Mouse (Mus musculus): ENCODE measurements around the gene Cenps.
"Not testable (repeated sequence)": the region's sequence is repeated elsewhere in the genome, so short reads cannot be mapped to it uniquely, and the experiment has no call there.

Cenps gene

GRCm38 (mm10) chr4:149119978-149120562, 17.4 kb downstream of the Cenps start:
- not testable (repeated sequence) for DNase-seq (ENCODE audit: low spot score)

GRCm38 (mm10) chr4:149103875-149104561, 33.4 kb downstream of the Cenps start, which contains the start of gene Dffa:
Gene Dffa, plus strand, starts transcription at chr4:149104146.
- peak; percentile 85 for DNase-seq (ENCODE audit: low spot score)

GRCm38 (mm10) chr4:149101456-149101855, 36.0 kb downstream of the Cenps start:
- DNase-seq (ENCODE audit: low spot score) = no peak

GRCm38 (mm10) chr4:149100449-149100848, 37.0 kb downstream of the Cenps start:
- not testable (repeated sequence) for DNase-seq (ENCODE audit: low spot score)

GRCm38 (mm10) chr4:149099369-149100017, 37.9 kb downstream of the Cenps start, which contains the start of gene Pex14:
Gene Pex14, minus strand, starts transcription at chr4:149099876.
- DNase-seq (ENCODE audit: low spot score) = peak; percentile 90

- peak; percentile 38 for DNase-seq (ENCODE audit: low spot score)
These were observed 38.9 kb downstream of the Cenps start for GRCm38 (mm10) chr4:149098571-149098970.

GRCm38 (mm10) chr4:149097956-149098355, 39.5 kb downstream of the Cenps start:
- peak; percentile 84 for DNase-seq (ENCODE audit: low spot score)

- peak; percentile 32 for DNase-seq (ENCODE audit: low spot score)
These were observed 46.1 kb downstream of the Cenps start for GRCm38 (mm10) chr4:149091364-149091763.

- no peak for DNase-seq (ENCODE audit: low spot score)
These were observed 52.0 kb downstream of the Cenps start for GRCm38 (mm10) chr4:149085381-149085780.

GRCm38 (mm10) chr4:149081528-149081927, 55.9 kb downstream of the Cenps start:
- DNase-seq (ENCODE audit: low spot score) = peak; percentile 79

- no peak for DNase-seq (ENCODE audit: low spot score)
These were observed 57.3 kb downstream of the Cenps start for GRCm38 (mm10) chr4:149080111-149080510.

GRCm38 (mm10) chr4:149079629-149080028, 57.8 kb downstream of the Cenps start:
- no peak for DNase-seq (ENCODE audit: low spot score)

- DNase-seq (ENCODE audit: low spot score) = peak; percentile 76
These were observed 59.2 kb downstream of the Cenps start for GRCm38 (mm10) chr4:149078261-149078660.

Data from adipocyte (in vitro differentiated cells).